Mouse (Mus musculus) lung, postnatal 25 days (tissue): ENCODE measurements at regions not wholly inside any gene's neighbourhood (a gene's known extent, or its start where the extent isn't known, plus 50 kb on each side); places are given as distances from the start of the nearest gene placed in this dataset.

Source experiments
- DNase-seq: peaks from one replicate; pipeline ENCODE4 v3.0.0; 2022; ENCODE audit warnings: low spot score

DNA sequence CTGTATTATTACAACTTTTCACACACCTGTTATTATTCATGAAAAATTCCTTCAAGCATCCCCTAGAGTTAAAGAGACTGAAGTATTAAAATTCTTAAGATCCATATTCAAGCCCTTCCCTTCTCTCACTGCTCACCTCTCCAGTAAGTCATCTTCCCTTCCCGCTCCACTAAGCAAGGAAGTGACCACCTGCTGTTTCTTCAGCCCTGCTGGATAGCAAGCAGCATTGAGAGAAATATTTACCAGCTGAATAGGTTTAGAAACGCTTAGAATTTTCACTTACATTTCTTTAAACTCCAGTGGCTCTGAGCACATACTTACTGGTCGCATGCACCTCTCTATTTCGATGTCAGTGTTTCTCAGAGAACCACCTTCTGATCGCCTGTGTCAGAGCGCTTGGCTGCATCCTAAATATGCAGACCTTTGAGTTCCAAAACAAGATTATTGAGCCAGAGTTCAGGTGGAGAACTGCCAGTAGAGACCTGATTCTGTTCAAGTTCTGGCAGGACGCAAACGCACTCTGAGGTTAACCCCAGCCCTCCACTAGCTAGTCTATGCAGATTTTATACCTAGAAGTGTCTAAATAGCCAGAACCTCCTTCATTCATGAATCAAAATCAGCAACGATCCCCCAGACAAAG, 314.9 kb downstream of the Mllt3 start:
- no peak for DNase-seq

DNA sequence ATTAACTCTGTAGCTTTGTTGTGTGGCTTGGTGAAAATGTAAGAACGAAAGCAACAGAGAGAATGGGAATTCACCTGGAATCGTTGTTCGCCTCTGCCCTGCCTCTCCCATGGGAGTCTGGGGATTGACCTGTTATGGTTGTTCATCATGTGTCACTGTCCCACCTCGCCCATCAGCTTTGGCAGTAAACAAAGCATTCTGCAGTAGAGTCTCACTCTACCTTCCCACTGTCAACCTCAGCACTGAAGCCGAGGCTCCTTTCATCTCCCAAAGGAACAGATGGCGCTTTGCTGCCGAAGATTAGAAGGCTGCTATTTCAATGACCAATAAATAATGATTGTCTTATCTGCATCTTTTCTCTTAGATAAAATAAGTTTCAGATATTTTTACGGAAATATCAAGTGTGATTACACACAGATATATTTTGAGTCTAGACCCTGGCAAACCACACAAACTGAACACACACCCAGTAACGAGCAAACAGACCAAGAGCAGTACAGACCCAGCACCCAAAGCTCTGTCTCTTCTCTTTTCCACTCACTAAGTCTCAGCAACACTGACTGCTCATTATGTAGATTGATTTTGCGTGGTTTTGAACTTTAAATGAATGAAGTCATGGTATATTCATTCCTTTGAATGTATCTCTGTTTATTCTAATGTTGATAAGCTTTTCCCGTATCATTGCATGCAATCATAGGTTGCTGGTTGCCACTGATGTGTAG, 317.8 kb downstream of the Mllt3 start:
- no peak for DNase-seq

DNA sequence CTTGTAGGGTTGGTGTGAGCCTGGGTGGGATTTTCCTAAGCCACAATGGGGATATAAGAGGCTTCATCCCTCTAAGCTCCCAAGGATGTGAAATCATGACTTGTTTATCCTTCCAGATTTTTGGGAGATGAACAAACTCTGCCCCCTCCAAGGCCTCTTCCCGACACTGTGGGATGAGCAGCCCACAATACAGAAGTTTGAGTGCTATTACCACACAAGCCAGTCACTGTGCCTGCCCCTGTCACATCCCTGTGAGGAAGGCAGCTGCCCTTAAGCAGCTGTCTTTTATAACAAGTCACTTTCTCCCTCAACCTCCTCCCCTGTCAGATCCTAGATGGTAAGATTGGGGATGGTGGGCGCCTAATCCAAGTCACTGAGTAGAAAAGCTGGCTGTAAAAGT, 320.5 kb downstream of the Mllt3 start:
- DNase-seq: peak; percentile 10

DNA sequence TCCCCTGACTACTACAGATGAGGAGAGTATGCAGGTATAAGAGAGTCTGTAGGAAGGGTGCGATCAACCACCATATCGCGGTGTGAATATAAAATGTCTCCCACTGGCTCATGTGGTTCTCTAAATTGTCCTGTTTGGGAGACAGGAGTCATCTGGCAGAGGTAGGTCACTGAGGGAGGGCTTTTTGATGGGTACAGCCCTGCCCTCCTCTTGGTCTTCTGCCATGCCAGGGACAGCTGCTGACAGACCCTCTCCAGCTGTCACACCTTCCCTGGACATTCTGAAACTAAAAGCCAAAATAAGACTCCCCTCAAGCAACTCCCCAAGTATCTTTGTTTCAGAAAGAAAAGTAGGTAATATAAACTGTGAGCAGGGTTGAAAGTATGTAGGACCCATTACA, 320.9 kb downstream of the Mllt3 start:
- no peak for DNase-seq

DNA sequence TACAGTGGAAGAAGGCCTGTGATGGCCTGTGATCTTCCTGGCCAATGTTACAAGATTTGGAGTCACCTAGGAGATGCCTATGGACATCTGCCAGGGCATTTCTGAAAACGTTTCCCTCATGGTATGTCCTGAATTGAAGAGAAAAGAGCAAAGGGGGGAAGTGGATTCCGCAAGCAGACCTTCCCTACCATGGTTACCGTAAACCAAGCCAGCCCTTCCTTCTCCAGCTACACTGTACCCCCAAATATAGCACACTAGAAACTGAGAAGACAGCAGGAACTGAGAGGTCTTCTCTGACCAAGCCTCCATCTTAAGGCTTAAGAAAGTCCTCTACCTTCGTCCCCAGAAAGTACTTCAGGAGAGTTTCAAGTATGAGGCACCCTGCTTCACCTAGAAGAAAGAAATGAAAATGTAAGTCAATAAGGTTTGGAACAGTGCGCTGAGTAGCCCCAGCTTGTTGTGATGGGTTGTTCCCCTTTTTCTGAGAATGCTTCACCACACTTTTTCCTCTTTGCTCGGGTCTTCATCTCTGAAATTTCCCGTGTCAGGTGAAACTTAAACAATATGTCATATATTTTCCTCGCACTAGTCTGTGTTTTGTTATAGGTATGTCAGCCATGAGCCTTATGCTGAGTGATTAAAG, 321.9 kb downstream of the Mllt3 start:
- DNase-seq: no peak

DNA sequence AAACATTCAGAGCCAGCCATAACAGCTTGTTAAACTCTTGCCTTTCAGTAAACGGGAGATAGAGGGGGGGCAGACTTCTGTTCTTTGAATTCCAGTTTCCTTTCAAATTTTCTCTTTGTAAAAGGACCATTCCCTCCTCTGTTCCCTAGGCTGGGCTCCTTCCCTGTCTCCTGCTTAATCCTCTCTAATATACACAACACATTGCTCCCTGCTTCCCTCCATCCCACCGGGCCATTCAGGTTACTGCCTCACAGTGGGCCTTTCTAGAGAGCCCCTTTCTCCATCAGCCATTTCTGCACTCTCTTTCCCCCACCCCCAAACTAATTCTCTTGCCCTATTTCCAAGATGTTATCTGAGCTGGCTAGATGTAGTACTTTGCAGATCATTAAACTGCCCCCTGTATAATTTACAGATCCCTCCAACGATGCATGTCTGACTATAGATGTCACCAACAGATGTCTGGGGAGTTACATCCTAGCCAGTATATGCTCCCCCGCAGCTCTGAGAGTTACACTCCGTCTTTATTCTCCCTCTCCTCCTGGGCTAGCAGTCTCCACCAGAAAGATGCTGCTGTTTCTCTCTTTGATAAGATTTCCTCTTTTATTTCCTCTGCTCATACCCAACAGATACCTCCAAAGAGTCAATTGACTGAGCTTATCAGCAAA, 324.1 kb downstream of the Mllt3 start:
- DNase-seq: no peak

DNA sequence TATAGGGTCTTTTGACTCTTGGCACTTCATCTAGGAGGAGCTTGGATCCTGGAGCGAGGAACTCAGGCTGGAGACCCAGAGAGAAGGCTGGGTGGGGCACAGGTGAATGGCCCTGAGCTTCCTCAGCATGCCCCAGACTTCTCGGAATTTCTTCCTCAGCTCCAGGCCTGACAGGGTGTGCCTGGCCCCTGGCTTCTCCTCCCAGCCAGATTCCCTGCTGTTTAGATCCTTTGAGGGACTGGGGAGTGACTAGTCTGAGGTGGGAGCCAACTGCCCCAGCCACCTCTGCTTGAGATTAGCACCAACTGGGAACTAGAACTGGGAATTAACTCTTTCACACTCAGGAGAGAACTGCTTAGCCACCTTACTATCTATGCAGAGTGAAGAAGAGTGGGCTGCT, 325.8 kb downstream of the Mllt3 start:
- DNase-seq: no peak

DNA sequence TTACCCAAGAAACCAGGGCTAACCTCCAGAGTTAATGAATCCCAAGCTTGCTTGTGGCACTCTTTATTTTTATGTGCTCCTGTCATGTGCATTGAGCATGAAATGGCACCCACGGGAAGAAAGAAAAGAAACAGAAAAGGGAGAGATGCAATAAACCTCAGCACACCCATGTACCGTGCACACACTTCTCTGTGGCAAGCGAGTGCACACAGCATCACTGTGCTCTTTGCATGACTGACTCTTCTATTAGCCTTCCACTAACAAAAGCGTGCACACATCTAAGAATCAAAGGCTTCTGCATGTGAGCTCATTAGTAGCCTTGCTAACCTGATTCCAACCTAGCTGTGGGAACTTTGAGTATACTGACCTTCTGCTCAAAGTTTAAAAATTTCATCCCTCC, 330.3 kb downstream of the Mllt3 start:
- no peak for DNase-seq

DNA sequence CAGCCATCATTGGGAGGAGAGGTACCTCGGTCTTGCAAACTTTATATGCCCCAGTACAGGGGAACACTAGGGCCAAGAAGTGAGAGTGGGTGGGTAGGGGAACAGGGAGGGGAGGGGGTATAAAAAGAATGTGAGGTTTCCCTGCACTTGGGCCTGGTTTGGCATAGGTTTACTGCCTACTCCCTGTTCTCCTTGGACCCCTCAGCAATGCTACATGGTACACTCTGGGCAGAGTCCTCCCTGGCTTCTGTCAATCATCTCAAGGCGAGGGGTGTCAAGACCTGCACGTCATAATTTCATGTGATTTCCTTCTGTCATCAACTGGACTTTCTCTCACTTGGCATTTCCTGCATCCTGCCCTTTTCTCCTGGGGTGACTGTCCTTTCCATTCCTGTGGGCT, 330.9 kb downstream of the Mllt3 start:
- no peak for DNase-seq

DNA sequence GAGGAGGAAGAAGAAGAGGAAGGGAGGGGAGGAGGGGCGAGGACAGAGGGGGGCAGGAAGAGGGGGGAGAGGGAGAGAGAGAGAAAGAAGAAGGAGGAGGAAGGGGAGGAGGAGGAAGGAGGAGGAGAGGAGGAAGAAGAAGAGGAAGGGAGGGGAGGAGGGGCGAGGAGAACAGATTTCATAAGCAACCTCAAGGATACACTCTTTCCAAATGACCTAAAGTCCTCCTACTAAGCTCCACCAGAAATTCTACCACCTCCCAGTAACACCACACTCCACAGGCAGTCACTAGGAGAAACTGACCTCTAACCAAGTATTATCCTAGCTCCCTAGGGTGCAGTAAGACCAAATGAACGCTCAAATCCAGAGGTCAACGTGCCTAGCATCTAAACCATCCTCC, 332.1 kb downstream of the Mllt3 start:
- DNase-seq: no peak

DNA sequence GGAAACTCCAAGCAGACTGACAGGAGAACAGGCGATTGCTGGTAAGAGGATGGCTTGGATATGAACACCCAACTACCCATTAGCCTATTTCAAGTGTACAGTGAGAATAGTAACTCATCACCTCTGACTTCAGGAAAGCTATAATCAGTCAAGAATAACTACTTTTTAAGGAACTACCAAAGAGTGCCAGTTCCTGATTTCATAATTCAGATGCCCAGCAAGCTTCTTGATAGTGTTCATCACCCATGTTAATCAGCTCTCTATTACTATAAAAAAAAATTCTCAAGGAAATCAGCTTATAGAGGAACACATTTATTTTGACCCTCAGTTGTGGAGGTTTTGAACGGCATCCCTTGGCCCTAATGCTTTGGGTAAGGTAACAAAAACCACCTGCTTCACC, 332.7 kb downstream of the Mllt3 start:
- DNase-seq: no peak

DNA sequence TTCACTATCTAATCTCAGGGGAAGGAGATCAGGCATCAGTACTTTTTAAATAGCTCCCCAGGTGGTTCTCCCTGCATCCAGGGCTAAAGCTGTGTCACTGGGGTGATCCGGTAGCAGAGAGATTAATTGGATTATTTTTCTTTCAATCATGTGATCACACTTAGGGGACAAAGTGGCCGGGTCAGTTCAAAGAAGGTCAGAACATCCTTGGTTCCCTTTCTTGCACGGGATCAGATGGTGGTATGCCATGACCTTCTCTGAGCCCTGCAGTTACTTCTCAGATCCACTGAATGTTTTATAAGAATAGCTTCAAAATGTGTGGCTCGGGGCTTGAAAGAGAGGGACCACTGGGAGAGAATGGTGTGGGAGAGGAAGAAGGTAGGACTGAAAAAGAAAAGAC, 333.6 kb downstream of the Mllt3 start:
- DNase-seq: no peak

DNA sequence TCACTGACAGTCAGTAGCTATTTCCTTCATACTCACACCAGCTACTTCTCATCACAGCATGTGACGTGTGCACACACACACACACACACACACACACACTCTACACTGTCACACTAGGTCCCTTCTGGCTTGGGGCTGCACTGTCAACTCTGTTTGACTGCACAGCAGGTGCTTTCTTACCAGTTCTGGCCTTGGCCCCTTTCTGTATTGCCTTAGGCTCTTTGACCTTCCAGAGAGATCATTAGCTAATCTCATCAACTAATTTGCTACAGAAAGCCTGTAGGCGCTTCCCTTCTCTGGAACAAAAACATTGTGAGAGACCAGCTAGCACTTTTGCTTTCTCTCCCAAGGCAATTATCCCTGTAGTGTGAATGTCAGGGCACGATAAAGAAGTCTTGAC, 334.4 kb downstream of the Mllt3 start:
- DNase-seq: no peak

DNA sequence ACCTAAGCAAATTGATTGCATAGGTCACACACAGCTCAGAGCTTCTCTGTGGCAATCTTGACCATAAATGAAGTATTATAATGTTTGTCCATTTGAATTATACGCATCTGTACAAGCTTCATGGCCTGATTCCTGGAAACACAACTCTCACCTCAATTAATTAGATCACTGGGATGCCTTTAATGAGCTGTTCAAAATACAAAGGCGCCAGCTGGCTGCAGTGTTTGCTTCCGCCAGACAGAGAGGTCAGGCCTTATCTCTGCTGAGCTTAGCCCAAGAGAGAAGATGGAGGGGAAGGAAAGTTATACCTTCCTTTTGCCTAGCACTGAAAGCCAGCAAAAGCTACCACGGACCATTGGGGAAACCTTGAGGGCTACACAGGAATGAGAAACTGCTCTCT, 336.2 kb downstream of the Mllt3 start:
- DNase-seq: no peak

DNA sequence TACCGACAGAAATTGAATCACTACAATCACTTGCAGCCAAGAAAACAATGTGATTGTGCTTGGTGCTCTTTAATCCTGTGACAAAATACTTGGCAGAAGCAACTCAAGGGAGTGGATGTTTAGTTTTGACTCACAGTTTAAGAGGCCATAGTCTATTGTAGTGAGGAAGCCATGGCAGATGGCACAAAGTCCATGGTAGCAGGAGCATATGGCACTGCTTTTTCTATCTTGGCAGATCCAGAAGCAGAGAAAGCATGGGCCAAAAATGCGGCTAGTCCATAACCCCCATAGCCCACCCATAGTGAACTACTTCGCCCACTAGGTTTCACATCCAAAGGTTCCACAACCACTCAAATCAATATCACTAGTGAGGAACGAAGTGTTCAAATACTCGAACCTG, 337.4 kb downstream of the Mllt3 start:
- no peak for DNase-seq

DNA sequence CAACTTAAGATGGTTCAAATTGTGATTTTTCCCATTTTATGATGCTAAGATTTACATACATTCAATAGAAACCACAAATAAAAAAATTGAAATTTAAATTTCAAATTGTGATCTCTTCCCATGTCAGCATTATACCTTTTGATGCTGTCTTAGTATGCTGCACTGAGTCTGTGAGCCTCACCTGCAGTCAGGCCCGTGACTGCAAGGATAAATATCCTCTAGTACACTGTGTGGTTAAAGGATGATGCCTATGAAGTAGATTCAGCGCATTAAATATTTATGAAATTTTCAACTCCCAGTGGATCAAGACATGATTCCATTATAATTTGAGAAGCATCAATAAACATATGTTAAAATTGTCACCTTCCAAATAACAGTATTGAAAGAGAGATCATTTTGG, 340.4 kb downstream of the Mllt3 start:
- no peak for DNase-seq

DNA sequence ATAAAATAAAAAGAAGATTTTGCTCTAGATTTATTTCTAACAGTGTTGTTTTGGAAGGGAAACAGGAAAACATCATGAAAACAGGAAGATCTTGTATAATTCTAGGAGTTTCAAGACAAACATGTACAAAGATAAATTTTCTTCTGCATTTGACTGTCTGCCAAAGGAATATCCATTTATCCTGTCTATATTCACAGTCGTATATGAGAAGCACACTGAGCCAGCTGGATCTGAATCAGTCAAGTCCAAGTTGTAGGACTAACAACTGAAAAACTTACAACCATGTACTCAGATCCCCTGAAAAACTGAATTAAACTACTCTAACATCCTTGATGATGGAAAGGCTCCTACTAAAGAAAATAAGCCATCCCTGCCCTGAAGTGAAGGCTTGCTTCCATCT, 348.2 kb downstream of the Mllt3 start:
- no peak for DNase-seq

DNA sequence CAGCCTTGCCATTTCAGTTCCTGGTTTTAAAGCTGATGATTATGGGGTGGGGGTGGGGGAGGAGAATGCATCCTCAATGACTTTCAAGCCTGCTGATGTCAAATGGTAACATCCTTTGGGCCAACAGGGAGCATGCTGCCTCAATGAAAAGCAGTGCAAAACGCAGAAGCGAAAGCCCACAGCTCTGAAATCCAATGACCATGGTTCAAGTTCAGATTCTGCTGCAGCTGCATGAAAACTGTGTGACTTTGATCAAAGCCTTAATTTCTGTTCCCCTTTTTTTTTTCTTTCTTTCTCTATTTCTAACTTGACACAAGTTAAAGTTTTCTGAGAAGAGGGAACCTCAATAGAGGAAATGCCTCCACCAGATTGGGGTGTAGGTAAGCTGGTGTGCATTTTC, 350.4 kb downstream of the Mllt3 start:
- no peak for DNase-seq

DNA sequence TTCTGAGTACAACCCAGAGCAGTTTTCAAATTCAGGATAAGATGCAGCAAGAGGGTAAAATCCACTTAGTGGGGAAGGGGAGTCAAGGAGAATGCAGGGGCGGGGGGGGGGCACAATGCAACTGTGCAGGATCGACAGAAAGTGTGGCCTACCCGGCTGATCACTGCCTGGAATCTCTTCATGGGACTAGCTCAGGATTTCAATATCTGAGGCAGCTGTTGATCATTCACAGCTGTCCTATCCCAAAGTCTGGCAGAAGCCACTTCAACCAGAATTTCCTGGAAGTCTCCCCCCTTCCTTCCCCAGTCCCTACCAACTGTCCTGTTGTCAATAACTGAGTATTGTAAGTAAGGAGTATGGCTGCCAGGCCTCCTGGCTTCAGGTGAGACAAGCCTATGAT, 362.1 kb downstream of the Mllt3 start:
- no peak for DNase-seq

DNA sequence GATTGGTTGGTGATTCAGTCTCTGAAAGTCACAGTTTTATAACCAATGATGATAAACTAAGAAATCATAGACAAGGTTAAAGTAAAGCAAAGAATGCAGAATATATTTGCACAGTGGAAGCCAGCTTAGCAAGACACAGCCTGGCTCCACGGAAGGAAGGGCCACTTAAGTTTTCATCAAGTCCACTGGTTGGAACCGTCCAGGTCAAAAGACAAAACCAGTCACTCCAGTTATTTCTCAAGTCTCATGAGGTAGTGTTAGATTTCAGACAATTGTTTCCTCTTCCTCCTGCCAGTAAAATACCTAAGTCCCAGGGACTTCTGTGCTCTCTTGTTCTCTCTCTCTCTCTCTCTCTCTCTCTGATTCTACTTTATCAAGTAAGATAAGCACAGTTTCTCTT, 363.0 kb downstream of the Mllt3 start:
- peak; percentile 54 for DNase-seq

DNA sequence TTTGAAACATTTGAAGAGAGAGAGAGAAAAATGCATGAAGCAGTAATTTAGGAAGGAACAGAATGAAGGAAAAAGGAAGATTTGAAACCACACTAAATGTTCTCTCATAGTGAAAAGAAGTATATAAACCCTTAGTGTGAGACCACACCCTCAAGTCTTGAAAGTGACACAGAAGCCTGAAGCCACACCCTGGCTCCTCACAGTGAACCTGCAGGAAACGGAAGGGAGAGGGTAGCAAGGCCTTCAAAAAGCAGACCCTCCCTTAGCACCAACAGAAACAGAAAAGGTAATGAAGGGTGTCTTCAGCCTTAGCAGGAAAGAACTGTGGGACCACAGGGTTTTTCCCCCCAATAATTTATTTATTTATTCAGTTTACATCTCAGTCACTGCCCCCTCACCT, 363.7 kb downstream of the Mllt3 start:
- DNase-seq: no peak

DNA sequence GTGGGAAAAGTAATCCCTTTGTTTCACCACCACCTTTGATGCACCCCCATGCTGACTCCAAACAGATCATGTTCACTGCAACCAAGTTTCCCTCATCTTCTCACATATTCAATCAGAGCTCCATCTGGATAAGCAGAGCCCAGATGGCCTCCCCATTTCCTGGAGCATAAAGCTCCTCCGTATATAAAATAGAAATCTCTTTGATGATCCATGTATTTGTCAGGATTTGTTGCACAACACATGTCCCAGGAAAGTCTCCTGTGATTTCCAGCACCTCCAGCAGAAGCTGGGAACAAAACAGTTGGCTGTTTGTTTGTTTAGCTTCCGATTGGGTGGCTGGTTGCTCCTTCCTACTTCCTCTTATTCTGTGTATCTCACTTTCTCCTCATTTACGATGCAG, 364.9 kb downstream of the Mllt3 start:
- no peak for DNase-seq

DNA sequence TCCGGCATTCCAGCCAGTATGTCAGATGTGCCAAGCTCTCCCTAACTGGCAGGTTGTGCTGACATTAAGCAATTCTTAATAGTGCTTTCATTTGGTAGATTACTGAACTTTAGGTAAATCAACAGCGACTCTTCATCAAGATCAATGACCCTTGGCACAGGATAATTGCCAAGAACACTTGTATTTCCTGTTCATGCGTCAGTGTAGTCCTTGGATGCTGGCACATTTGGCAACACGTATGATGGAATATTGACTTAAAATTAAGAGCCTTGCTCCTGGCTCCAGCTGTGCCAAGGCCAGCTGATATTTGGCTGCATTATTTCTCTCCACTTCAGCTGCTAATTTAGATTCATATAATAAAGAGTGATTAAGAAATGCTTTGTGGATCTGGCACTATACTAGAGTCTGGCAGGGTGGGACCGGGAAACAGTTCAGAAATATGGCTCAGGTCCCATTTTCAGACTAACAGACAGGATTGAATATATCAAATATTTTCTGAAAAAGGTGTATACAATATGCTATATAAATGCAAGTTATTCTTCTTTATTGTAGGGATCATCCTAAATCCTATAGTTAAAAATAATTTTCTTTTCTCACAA, 365.5 kb downstream of the Mllt3 start:
- DNase-seq: peak; percentile 82
